Mouse (Mus musculus): Measurements from ENCODE around the gene Fto. TPM values are rescaled to one million over a fixed set of nuclear protein-coding genes. Genes with fewer than 3 reads are reported as not detected.
A peak's percentile ranks its signal among the peaks of the same experiment; 100 is the strongest.

Fto gene
- total RNA-seq, 2 experiments from 2014 or later = 81.2 to 87.6 TPM

GRCm38 (mm10) chr8:91607091-91607490 lies 293.8 kb downstream of the Fto start:
- peak; percentile 38 for DNase-seq (ENCODE audit: low spot score)

GRCm38 (mm10) chr8:91611191-91611590 lies 297.9 kb downstream of the Fto start:
- DNase-seq (ENCODE audit: low spot score) = no peak

GRCm38 (mm10) chr8:91611723-91612362 lies 298.5 kb downstream of the Fto start:
- no peak for DNase-seq (ENCODE audit: low spot score)

GRCm38 (mm10) chr8:91612387-91613130 lies 299.2 kb downstream of the Fto start:
- no peak for DNase-seq (ENCODE audit: low spot score)

- DNase-seq (ENCODE audit: low spot score) = no peak
Measured at GRCm38 (mm10) chr8:91613603-91614002, 300.3 kb downstream of the Fto start.

GRCm38 (mm10) chr8:91615196-91615595 lies 301.9 kb downstream of the Fto start:
- DNase-seq (ENCODE audit: low spot score) = no peak

GRCm38 (mm10) chr8:91615781-91616683 lies 302.7 kb downstream of the Fto start:
- no peak for DNase-seq (ENCODE audit: low spot score)

GRCm38 (mm10) chr8:91617772-91618171 lies 304.4 kb downstream of the Fto start:
- no peak for DNase-seq (ENCODE audit: low spot score)

GRCm38 (mm10) chr8:91622757-91623156 lies 309.4 kb downstream of the Fto start:
- no peak for DNase-seq (ENCODE audit: low spot score)

GRCm38 (mm10) chr8:91625686-91626558 lies 312.6 kb downstream of the Fto start:
- no peak for DNase-seq (ENCODE audit: low spot score)

GRCm38 (mm10) chr8:91629594-91629993 lies 316.3 kb downstream of the Fto start:
- peak; percentile 69 for DNase-seq (ENCODE audit: low spot score)

- DNase-seq (ENCODE audit: low spot score) = no peak
Measured at GRCm38 (mm10) chr8:91630320-91631033, 317.2 kb downstream of the Fto start.

- DNase-seq (ENCODE audit: low spot score) = no peak
Measured at GRCm38 (mm10) chr8:91632411-91632810, 319.1 kb downstream of the Fto start.

- no peak for DNase-seq (ENCODE audit: low spot score)
Measured at GRCm38 (mm10) chr8:91635406-91635805, 322.1 kb downstream of the Fto start.

- no peak for DNase-seq (ENCODE audit: low spot score)
Measured at GRCm38 (mm10) chr8:91636887-91637286, 323.6 kb downstream of the Fto start.

GRCm38 (mm10) chr8:91637684-91638083 lies 324.4 kb downstream of the Fto start:
- no peak for DNase-seq (ENCODE audit: low spot score)

- no peak for DNase-seq (ENCODE audit: low spot score)
Measured at GRCm38 (mm10) chr8:91638256-91638655, 324.9 kb downstream of the Fto start.

- DNase-seq (ENCODE audit: low spot score) = peak; percentile 71
Measured at GRCm38 (mm10) chr8:91640471-91640870, 327.1 kb downstream of the Fto start.

- DNase-seq (ENCODE audit: low spot score) = no peak
Measured at GRCm38 (mm10) chr8:91645484-91645883, 332.2 kb downstream of the Fto start.

GRCm38 (mm10) chr8:91647959-91648358 lies 334.6 kb downstream of the Fto start:
- DNase-seq (ENCODE audit: low spot score) = no peak
